Mouse (Mus musculus) stomach, postnatal 0 days (tissue): ENCODE data around the gene Kazn.

ENCODE experiments used
- CTCF ChIP-seq: IDR thresholded peaks from 2 replicates; pipeline ENCODE4 v1.5.1; 2016; ENCODE audit warnings: antibody characterized with exemption, low read depth, mild to moderate bottlenecking, moderate library complexity
- EP300 ChIP-seq: optimal IDR thresholded peaks from 2 replicates; pipeline ENCODE3; 2016; ENCODE audit warnings: antibody characterized with exemption

GRCm38 (mm10) chr4:142186155-142186554 is 53.0 kb downstream of the Kazn start:
- TF ChIP-seq CTCF: peak; percentile 60
- TF ChIP-seq EP300: no peak
